ENCODE assay signal across 8 mouse cellular contexts in the genomic region with DNA sequence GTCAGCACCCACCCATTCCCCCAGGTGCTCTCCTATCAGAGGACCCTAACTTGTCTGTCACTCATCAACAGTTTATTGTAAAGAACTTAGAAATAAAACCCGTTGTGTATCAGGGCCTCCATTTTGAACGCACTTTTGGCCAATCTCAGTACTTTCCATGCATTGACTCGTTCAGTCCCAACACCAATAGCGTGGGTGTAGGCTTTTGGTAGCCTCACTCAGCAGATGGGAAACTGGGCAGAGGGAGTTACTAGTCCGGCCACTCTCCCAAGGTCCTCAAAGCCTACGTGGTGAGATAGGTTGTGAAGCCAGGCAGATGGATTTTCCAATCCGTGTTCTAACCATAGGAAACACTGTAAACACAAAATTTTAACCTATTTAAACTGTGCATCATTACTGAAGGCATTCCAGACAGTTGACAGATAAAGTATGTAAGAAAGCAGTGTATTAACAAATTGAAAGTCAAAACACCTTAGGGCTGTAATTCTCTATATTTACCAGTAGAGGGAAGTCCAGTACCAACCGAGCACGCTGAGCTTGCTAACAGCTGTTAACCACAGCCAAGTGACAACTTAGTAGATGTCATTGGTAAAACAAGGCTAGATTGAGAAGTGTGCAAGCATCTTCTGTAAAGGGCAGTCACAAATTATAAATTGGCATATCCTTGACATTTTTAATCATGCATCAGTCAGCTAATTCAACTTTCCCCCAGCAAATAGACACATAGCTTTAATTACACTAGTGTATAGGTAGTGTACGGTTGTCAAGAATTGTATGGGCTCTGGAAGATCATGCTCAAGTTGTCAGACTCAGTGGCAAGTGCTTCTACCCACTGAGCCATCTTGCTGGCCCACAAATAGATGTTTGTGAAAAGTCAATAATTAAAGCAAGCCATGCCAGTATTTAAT. TPM values are rescaled to one million over a fixed set of nuclear protein-coding genes. Genes with fewer than 3 reads are reported as not detected.
A peak's percentile ranks its signal among the peaks of the same experiment; 100 is the strongest.
DNase-seq lines count a peak whose midpoint lies in the region; ATAC-seq and TF ChIP-seq lines count a peak whose summit lies in the region.
"Had no signal": no experiment of that assay in that cellular context is flagged by ENCODE, and none has a peak within 500 bp of the region (broad histone marks: within the 10 kb centered on the region; RNA-seq: fewer than 3 reads in every experiment).

No protein-coding gene starts in this region.

- no peaks in the 10 kb centered on the region for H3K4me1 ChIP-seq in kidney, embryonic 14.5 days (ENCODE audit: control insufficient read depth, insufficient read depth, low read length)
- peaks cover 29% of the 10 kb centered on the region for H3K4me1 ChIP-seq in G1E (ENCODE audit: insufficient read depth, low read depth, low read length)
- no peaks in the 10 kb centered on the region for H3K4me1 ChIP-seq in intestine, embryonic 16.5 days (ENCODE audit: control insufficient read depth, insufficient read depth, low read length)

- H3K9ac ChIP-seq in kidney, embryonic 14.5 days (ENCODE audit: low read depth, low read length): no peak overlapping the region
- no peak overlapping the region for H3K9ac ChIP-seq in intestine, embryonic 16.5 days (ENCODE audit: low read depth, low read length)

- no peak for ATAC-seq in kidney, embryonic 14.5 days (ENCODE audit: low FRiP score, low TSS enrichment)
- ATAC-seq in G1E (ENCODE audit: extremely low read depth, insufficient number of reproducible peaks, low FRiP score, poor library complexity, severe bottlenecking): no peak
- peak; percentile 90 for ATAC-seq in megakaryocyte, adult 5-6 weeks (ENCODE audit: poor library complexity, severe bottlenecking)
- no peak for ATAC-seq in intestine, embryonic 16.5 days

- no peak overlapping the region for H3K4me2 ChIP-seq in kidney, embryonic 14.5 days (replicated peaks; ENCODE audit: low read depth, low read length)
- no peak overlapping the region for H3K4me2 ChIP-seq in intestine, embryonic 16.5 days (ENCODE audit: low read depth, low read length)

- peaks cover 5% of the 10 kb centered on the region; the same call in 1 of the 2 replicates for H3K36me3 ChIP-seq in kidney, embryonic 14.5 days (ENCODE audit: control insufficient read depth, insufficient read depth, low read length)
- peaks cover 60% of the 10 kb centered on the region for H3K36me3 ChIP-seq in G1E (replicated peaks)
- 0 out of 2 replicates have a peak, but pooled peaks cover 4% of the 10 kb centered on the region for H3K36me3 ChIP-seq in intestine, embryonic 16.5 days (ENCODE audit: control insufficient read depth, insufficient read depth, low read length)

- 63% methylated on average over 10 of the region's 10 CpGs for WGBS in kidney, embryonic 14.5 days
- WGBS in intestine, embryonic 16.5 days: 60% methylated on average over 10 of the region's 10 CpGs

- no peak overlapping the region for H3K27ac ChIP-seq in kidney, embryonic 14.5 days (ENCODE audit: low read depth, low read length)
- H3K27ac ChIP-seq in intestine, embryonic 16.5 days (ENCODE audit: low read length): no peak overlapping the region

- peak; percentile 63 for TF ChIP-seq CTCF in G1E (IDR thresholded peaks at IDR 0.05; ENCODE audit: low read depth, low read length)

- no peaks in the 10 kb centered on the region for H3K9me3 ChIP-seq in kidney, embryonic 14.5 days (ENCODE audit: control insufficient read depth, low read length)
- H3K9me3 ChIP-seq in G1E (replicated peaks): no peaks in the 10 kb centered on the region
- H3K9me3 ChIP-seq in intestine, embryonic 16.5 days (ENCODE audit: control insufficient read depth, low read length): no peaks in the 10 kb centered on the region
- H3K9me3 ChIP-seq: megakaryocyte, embryonic 14.5 days had no signal

- DNase-seq in kidney, postnatal 10 days: peak; percentile 28
- peak; percentile 25 for DNase-seq in G1E (ENCODE audit: low spot score)
- peak; percentile 30 for DNase-seq in c-Kit-positive CD71-positive TER-119-positive erythroid progenitor cells, embryonic 14.5 days (ENCODE audit: low spot score)
- no peak for DNase-seq in left cerebral cortex, adult 8-10 months (ENCODE audit: low spot score in 2 of 2)

- no peaks in the 10 kb centered on the region for H3K27me3 ChIP-seq in kidney, embryonic 14.5 days (ENCODE audit: control insufficient read depth, insufficient read depth, low read length)
- no peaks in the 10 kb centered on the region for H3K27me3 ChIP-seq in G1E (ENCODE audit: insufficient read depth, low read length)
- no peaks in the 10 kb centered on the region for H3K27me3 ChIP-seq in intestine, embryonic 16.5 days (replicated peaks; ENCODE audit: control insufficient read depth, insufficient read depth, low read length)
- H3K27me3 ChIP-seq: megakaryocyte, embryonic 14.5 days had no signal

- no peak overlapping the region for H3K4me3 ChIP-seq in kidney, embryonic 14.5 days (ENCODE audit: low read length)
- no peak overlapping the region for H3K4me3 ChIP-seq in G1E (ENCODE audit: low read depth, low read length)
- H3K4me3 ChIP-seq in intestine, embryonic 16.5 days (ENCODE audit: low read length): no peak overlapping the region
- H3K4me3 ChIP-seq: megakaryocyte, embryonic 14.5 days had no signal

RNA-seq across cellular contexts. Expression of gene Mtfr2, which starts 14.2 kb away (rescaled TPM):
- polyA plus RNA-seq in kidney, embryonic 14.5 days (2014; fragmentation: Nextera tagmentation; extraction: Ambion mirVana): 2.9 and 3.8 TPM in 2 replicates
- total RNA-seq in G1E (2014; fragmentation: Nextera tagmentation) (22.7 and 34.2 TPM in 2 replicates), G1E (2017) (14.6 and 15.9 TPM in 2 replicates)
- 10.1 and 14.5 TPM in 2 replicates for polyA plus RNA-seq in G1E (2012)
- total RNA-seq in megakaryocyte, adult 5-6 weeks (2015): 80.0 and 90.2 TPM in 2 replicates
- total RNA-seq in megakaryocyte, adult 5-6 weeks (2017): 13.3 and 18.5 TPM in 2 replicates
- 1.5 and 1.7 TPM in 2 replicates for polyA plus RNA-seq in intestine, embryonic 16.5 days (2015; fragmentation: Nextera tagmentation; extraction: Ambion mirVana)
- under 1 TPM; 0.41 to 0.63 (median 0.54) TPM for total RNA-seq in left cerebral cortex, adult 8-10 months (2022)

RNA-seq across cellular contexts. Expression of gene Bclaf1, which starts 49.5 kb away (rescaled TPM):
- polyA plus RNA-seq in kidney, embryonic 14.5 days (2014; fragmentation: Nextera tagmentation; extraction: Ambion mirVana): 115 and 168 TPM in 2 replicates
- 230 and 248 TPM in 2 replicates for total RNA-seq in G1E (2014; fragmentation: Nextera tagmentation)
- total RNA-seq in G1E (2017): 339 and 407 TPM in 2 replicates
- polyA plus RNA-seq in G1E (2012): 23.4 and 27.8 TPM in 2 replicates
- total RNA-seq in megakaryocyte, adult 5-6 weeks (2015): 91.4 and 94.3 TPM in 2 replicates
- 230 and 242 TPM in 2 replicates for total RNA-seq in megakaryocyte, adult 5-6 weeks (2017)
- 83.2 and 91.9 TPM in 2 replicates for polyA plus RNA-seq in intestine, embryonic 16.5 days (2015; fragmentation: Nextera tagmentation; extraction: Ambion mirVana)
- 100 to 1,000 TPM; 121 to 128 (median 124) TPM for total RNA-seq in left cerebral cortex, adult 8-10 months (2022)

Comparison
In these comparisons a context has a peak if more than half of its experiments do, and no peak if none do; other contexts are left out.
1. DNase-seq: peak in kidney, postnatal 10 days (single experiment), G1E (single experiment) and c-Kit-positive CD71-positive TER-119-positive erythroid progenitor cells, embryonic 14.5 days (single experiment); none in left cerebral cortex, adult 8-10 months (0 of 2).
2. RNA of gene Mtfr2, which starts 14.2 kb away (total RNA-seq): 13.3 to 90.2 TPM in megakaryocyte, adult 5-6 weeks and 14.6 to 34.2 TPM in G1E; 0.41 to 0.63 TPM in left cerebral cortex, adult 8-10 months; every median in the first group is over 4 times any median in the second.